Mouse (Mus musculus): ENCODE measurements around the gene Hao1. TPM values are rescaled to one million over a fixed set of nuclear protein-coding genes. Genes with fewer than 3 reads are reported as not detected.

Gene Hao1
- total RNA-seq (2015) (not detected in 2 replicates), total RNA-seq (2017) (not detected in 2 replicates)

GRCm38 (mm10) chr2:134554221-134554727, at the start of gene Hao1:
Gene Hao1, minus strand, starts transcription at chr2:134554368.
- no peak for ATAC-seq (ENCODE audit: poor library complexity, severe bottlenecking)

DNA sequence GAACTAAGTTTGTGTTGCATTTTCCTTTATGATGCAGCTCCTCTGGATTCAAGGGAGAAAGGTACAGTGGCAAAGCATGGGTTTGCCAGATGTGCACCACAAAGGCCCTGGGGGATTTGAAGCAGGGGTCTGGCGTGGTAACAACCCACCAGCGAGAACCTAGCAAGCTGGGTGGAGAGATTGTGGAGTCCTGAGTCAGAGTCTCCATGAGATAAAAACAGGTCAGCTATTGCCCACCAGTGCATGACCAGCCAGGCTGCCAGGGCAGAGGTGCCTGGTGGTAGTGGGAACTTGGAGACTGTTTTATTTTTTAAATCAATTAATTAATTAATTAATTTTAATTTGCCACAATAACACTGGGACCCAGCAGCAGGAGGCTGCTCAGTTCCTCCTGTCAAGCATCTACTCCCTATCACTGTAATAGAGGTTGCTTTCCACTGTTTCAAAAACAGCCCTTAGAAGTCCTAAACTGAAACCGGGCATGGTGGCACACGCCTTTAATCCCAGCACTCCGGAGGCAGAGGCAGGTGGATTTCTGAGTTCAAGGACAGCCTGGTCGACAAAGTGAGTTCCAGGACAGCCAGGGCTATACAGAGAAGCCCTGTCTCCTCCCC, 37.0 kb upstream of the Hao1 start:
- ATAC-seq (ENCODE audit: poor library complexity, severe bottlenecking) = no peak

DNA sequence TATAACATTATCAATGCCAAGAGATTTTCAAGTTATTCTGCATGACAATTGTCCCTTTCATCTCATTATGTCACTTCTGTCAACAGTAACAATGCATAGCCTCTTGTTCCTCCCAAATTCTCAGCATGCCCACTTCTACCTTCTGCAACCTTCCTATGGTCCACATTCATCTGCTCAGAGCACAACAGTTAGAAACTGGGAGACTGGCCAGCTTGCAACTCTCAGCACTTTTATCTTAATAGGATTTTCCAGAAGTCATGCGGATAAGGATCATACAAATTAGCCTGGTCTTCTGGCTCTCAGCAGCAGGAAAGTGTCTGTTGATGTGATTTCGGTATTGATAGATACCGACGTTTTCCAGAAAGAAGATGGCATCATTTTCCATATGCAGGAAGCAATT, 31.1 kb upstream of the Hao1 start:
- no peak for ATAC-seq (ENCODE audit: poor library complexity, severe bottlenecking)

DNA sequence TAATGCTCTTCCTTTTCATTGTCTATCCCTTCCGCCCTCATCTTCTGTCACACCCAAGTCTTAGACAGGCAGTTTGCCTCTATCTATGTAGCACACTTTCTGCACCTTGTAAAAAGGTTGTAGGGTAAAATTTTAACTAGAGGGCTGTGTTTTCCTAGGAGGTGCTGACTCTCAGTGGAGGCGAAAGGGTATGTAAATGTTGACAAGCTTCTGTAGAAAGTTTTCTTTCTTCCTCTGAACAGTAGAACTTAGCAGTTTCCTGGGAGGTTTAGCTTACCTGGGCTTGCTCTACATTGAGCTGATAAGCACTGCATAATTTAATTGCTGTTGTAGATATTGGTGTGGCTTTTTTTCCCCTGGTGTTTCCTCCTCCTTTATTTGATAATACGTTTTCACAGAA, 5.3 kb upstream of the Hao1 start:
- ATAC-seq (ENCODE audit: poor library complexity, severe bottlenecking) = no peak

- ATAC-seq (ENCODE audit: poor library complexity, severe bottlenecking) = no peak
Measured at GRCm38 (mm10) chr2:134552358-134552757, 1.8 kb downstream of the Hao1 start.

DNA sequence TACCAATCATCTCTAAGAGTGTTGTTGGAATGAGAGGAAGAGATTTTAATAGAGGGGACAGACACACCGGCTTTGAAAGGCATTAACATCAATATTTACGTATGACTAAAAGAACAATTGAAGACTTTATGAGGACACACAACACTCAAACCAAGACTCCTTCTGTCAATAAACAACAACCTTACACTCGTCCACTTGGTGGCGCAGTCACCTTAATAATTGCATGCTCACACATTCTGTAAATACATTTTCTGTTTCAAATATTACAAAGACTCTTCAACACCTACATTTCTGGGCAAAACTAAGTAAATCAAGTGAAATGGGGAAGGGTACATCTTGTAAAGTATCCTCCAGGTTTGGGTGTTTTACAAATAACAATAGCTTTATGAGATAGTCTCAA, 4.4 kb downstream of the Hao1 start:
- peak; percentile 59; the same call in 1 of the 2 replicates for ATAC-seq (ENCODE audit: poor library complexity, severe bottlenecking)

- peak; percentile 20 for ATAC-seq (ENCODE audit: poor library complexity, severe bottlenecking)
Measured at GRCm38 (mm10) chr2:134545116-134545515, 9.1 kb downstream of the Hao1 start.

GRCm38 (mm10) chr2:134544321-134545065, 9.7 kb downstream of the Hao1 start:
- peak; percentile 61 for ATAC-seq (ENCODE audit: poor library complexity, severe bottlenecking)

- no peak for ATAC-seq (ENCODE audit: poor library complexity, severe bottlenecking)
Measured at GRCm38 (mm10) chr2:134543501-134543900, 10.7 kb downstream of the Hao1 start.

GRCm38 (mm10) chr2:134541019-134541418, 13.1 kb downstream of the Hao1 start:
- ATAC-seq (ENCODE audit: poor library complexity, severe bottlenecking) = peak; percentile 41; the same call in 1 of the 2 replicates

GRCm38 (mm10) chr2:134538451-134538850, 15.7 kb downstream of the Hao1 start:
- peak; percentile 46 for ATAC-seq (ENCODE audit: poor library complexity, severe bottlenecking)

DNA sequence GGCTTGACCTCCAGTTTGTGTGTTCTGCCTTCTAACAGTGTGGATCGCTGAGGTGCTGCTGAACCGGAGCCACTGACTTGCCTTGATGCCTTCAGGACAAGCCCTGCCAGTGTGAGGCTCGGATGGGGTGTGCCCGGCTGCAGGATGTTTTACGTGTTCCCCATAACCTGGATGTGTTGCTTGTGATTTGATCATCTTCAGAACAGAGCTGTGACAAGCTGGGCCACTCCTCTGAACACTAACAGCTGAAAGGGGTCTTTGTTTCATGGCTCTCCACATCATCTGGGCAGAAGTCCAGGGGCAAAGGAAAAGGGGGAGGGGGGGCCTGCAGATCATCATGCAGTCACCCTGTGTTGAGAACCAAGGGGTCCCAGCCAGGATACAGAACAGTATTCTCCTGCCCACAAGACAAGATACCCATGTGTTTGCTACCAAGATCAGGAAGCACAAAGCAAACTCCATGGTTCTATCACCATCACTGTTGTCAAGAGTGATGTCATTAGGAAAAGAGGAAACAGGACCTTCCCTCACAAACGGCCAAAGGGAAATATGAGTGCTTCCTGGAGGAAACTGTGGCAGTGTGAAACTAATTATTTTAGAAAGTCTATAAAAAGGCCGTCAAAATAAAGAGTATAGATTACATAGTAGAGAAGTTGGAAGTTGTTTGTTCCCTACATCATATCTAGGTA, 25.9 kb downstream of the Hao1 start:
- ATAC-seq (ENCODE audit: poor library complexity, severe bottlenecking) = peak; percentile 44

DNA sequence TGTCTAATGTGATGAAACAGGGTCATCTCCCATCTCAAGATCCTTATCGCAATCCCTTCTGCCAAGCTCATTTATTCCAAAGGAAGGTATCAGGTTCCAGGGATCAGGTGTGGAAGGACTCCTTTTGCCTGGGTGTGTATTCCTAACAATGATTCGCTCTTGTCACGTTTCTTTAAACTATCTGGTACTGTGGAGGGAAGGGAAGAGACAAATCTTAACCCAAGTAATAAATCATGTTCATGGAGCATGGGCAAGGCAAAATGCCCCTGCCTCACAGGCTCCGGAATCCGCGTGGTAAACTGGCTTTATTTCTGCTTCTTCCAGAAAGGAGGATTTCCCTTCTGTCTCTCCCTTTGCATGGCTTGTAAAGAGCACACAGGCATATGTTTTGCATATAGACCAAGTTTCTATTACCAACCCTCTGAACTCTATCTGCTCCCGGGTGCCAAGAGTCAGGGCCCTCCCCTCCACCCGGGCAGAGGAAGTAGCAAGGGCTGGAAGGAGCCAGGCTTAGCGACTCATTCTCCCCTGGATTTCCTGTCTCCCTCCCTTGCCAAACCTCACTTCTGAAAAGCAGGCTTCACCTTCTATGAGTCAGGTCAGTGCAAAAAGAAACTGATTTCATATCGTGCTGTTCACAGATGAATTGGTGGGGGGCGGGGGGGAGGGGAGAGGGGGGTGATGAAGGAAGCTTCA, 26.6 kb downstream of the Hao1 start:
- ATAC-seq (ENCODE audit: poor library complexity, severe bottlenecking) = peak; percentile 72

GRCm38 (mm10) chr2:134518042-134518441, 36.1 kb downstream of the Hao1 start:
- ATAC-seq (ENCODE audit: poor library complexity, severe bottlenecking) = peak; percentile 56

DNA sequence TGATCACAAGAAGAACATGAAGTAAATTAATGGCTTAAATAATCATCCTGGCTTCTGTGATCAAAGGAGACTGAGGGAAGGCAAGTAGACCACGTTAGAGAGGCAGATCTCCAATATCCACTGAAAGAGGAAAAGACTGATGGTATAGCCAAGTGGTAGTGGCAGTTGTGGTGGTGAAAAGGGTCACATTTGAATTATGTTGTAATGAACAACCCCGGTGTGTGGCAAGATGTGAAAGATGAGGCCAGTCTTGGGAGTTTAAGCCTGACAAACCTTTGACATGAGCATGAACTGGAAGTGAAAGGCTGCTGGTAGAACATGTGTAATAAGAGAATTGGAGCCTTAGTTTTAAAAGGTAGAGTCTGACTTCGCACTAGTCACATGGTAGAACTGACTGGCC, 54.4 kb downstream of the Hao1 start:
- ATAC-seq (ENCODE audit: poor library complexity, severe bottlenecking) = peak; percentile 33

GRCm38 (mm10) chr2:134498450-134498849, 55.7 kb downstream of the Hao1 start:
- no peak for ATAC-seq (ENCODE audit: poor library complexity, severe bottlenecking)

DNA sequence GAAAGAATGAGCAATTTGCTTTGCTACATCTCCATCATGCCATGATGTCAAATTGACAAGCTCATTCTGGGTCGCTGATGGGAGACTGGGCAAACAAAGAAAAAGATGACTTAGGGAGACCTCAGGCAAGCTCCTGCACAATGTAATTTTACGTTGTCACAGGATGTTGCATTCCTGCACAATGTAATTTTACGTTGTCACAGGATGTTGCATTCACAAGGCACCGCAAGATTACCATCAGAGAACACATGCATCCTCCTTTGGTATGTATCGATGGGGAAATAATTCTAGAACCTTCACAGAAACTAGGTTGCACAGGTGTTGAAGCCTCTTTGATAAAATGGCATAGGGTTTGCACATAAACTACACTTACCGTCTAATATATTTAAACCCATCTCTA, 65.5 kb downstream of the Hao1 start:
- peak; percentile 95 for ATAC-seq (ENCODE audit: poor library complexity, severe bottlenecking)

DNA sequence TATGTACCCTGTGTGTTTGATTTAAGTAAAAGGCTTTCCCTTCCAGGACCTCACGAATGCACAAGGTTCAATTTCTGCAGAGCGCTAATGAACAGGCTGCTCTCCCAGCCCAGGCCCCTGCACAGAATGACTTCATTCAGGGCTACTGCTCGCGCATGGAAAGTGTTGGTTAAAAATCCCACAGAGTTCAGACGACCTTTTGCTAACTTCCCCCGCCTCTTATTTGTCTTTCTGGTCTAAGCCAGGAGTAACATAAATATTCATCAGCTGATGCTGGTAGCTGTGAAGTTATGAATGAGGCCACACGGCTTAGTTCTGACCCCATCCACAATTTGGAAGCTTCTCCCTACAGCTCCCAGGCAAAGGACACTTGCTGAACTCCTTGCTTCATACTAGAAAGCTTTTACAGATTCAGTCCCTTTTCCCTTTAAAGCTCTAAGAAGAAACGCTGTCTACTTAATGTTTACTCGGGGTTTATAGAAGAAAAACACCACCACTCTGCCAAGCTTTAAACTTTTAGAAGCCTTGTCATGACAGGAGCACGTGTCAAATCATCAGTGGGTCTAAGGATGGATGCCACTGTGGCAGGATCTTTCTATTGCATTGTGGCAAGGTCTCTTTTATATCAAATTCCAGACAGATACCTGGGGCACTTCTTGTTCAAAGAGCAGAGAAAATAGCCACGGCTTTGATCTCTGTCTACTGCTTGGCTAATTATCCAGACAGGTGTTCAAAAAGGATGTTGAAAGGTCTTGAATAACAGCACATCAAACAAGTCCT, 67.9 kb downstream of the Hao1 start:
- no peak for ATAC-seq (ENCODE audit: poor library complexity, severe bottlenecking)

- peak; percentile 19; the same call in 1 of the 2 replicates for ATAC-seq (ENCODE audit: poor library complexity, severe bottlenecking)
Measured at GRCm38 (mm10) chr2:134482683-134483082, 71.5 kb downstream of the Hao1 start.

DNA sequence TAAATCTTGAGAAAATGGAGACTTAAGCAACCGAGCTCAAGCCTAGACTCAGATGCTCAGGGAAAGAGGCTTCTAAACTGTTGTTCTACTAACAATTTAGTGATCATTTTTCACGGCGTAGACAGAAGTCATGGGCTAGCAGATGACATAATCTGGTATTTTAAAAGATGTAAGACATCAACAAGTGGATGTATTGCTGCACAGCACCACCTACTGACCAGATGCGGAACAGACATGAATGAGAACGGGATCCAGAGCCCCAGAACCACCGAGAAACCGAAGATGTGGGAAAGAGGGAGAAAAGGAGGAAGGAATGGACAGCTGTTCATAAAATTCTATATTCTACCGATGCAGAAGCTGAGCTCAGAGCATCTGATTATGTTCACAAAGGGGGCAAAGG, 72.4 kb downstream of the Hao1 start:
- ATAC-seq (ENCODE audit: poor library complexity, severe bottlenecking) = peak; percentile 93

Measured in megakaryocyte, adult 5-6 weeks (primary cell).